Mouse (Mus musculus) embryonic facial prominence, embryonic 13.5 days (tissue): ENCODE measurements around the gene Scg5. TPM values are rescaled to one million over a fixed set of nuclear protein-coding genes. Genes with fewer than 3 reads are reported as not detected.

Source experiments
- polyA plus RNA-seq: library from polyadenylated mRNA; unstranded; fragments of >200 nt; fragmentation: Nextera tagmentation; extraction: Ambion mirVana; gene quantifications from 2 replicates; pipeline ENCODE4 v1.2.1, GENCODE M21; 2015

Scg5 gene
- polyA plus RNA-seq, 1 experiment from 2014 or later = 3.8 TPM

Other genes starting within 250 kb of the Scg5 start
- 1.9 and 2.2 TPM in 2 replicates for gene Grem1, start 70.5 kb downstream of the Scg5 start, polyA plus RNA-seq
- 25.7 and 28.2 TPM in 2 replicates for gene Arhgap11a, start 19.5 kb upstream of the Scg5 start, polyA plus RNA-seq
- gene Gjd2, start 184.5 kb upstream of the Scg5 start, polyA plus RNA-seq = 0.18 TPM in 1 of 2 replicates, not detected in the other
- gene Actc1, start 224.4 kb upstream of the Scg5 start, polyA plus RNA-seq = 115 and 185 TPM in 2 replicates